Mouse (Mus musculus) bone marrow macrophage, adult 2 months (primary cell): ENCODE results near the gene Cfap61.

Source experiments
- CTCF ChIP-seq: IDR thresholded peaks from 2 replicates; pipeline ENCODE4 v1.5.1; 2012; ENCODE audit warnings: low read depth, mild to moderate bottlenecking, low read length, moderate library complexity
- POLR2A ChIP-seq: IDR thresholded peaks from 2 replicates; pipeline ENCODE4 v1.6.1; 2012; ENCODE audit warnings: mild to moderate bottlenecking, low read depth, low read length, borderline replicate concordance

- TF ChIP-seq CTCF: no peak
- TF ChIP-seq POLR2A: no peak
These were observed 27.3 kb downstream of the Cfap61 start for GRCm38 (mm10) chr2:145961861-145962260.
